Mouse (Mus musculus) heart, adult 2 months (tissue): ENCODE measurements around the gene B9d2. TPM values are rescaled to one million over a fixed set of nuclear protein-coding genes. Genes with fewer than 3 reads are reported as not detected.

Source experiments
- DNase-seq, 2 experiments: peaks; one replicate each; pipeline ENCODE4 v3.0.0; 2021
- H3K27ac ChIP-seq: fragments of 200-600 bp; 2 replicates; pipeline ENCODE4 v1.8.1; 2022
- H3K27me3 ChIP-seq: fragments of 200-500 bp; 2 replicates; pipeline ENCODE4 v1.6.1; 2012; ENCODE audit warnings: mild to moderate bottlenecking, low read length, inconsistent platforms, mixed read lengths; ENCODE audit not compliant: control insufficient read depth, insufficient read depth
- H3K36me3 ChIP-seq: fragments of 200-500 bp; 2 replicates; pipeline ENCODE4 v1.6.1; 2012; ENCODE audit warnings: low read length, inconsistent platforms; ENCODE audit not compliant: control insufficient read depth, insufficient read depth
- H3K4me1 ChIP-seq: fragments of 200-500 bp; 2 replicates; pipeline ENCODE4 v1.6.1; 2011; ENCODE audit warnings: low read length; ENCODE audit not compliant: control insufficient read depth, insufficient read depth
- H3K4me3 ChIP-seq: fragments of 200-600 bp; 2 replicates; pipeline ENCODE4 v1.8.1; 2022
- H3K79me2 ChIP-seq: fragments of 200-500 bp; replicated peaks from 2 replicates; pipeline ENCODE4 v1.6.1; 2012; ENCODE audit warnings: mild to moderate bottlenecking, inconsistent platforms, low read length, moderate library complexity, mixed read lengths; ENCODE audit not compliant: control insufficient read depth, insufficient read depth
- H3K9ac ChIP-seq: fragments of 200-500 bp; 2 replicates; pipeline ENCODE4 v1.6.1; 2012; ENCODE audit warnings: low read depth, mild to moderate bottlenecking, control low read depth, inconsistent platforms, low read length, mixed read lengths
- CTCF ChIP-seq: fragments of 200-600 bp; IDR thresholded peaks from 2 replicates; pipeline ENCODE4 v1.8.1; 2022; ENCODE audit warnings: antibody characterized with exemption, mild to moderate bottlenecking, moderate library complexity
- EP300 ChIP-seq: fragments of 200-500 bp; IDR thresholded peaks from 2 replicates; pipeline ENCODE4 v1.6.1; 2011; ENCODE audit warnings: low read depth, low read length, control low read depth; ENCODE audit not compliant: insufficient read depth
- POLR2A ChIP-seq: fragments of 200-500 bp; IDR thresholded peaks from 2 replicates; pipeline ENCODE4 v1.6.1; 2011; ENCODE audit warnings: mild to moderate bottlenecking, low read depth, low read length, control low read depth; ENCODE audit not compliant: insufficient read depth
- WGBS: fragments of 180-500 bp; shearing (Covaris S2); methylation state at CpG from one replicate; pipeline ENCODE4 v1.1.7; 2018; 5-methylcytosine and 5-hydroxymethylcytosine counted together
- intact Hi-C: fragments of 180-260 bp; cut with DNase I; formaldehyde crosslinking; loops from one replicate; pipeline ENCODE4 v1.15.1; 2025
- long read RNA-seq: library from polyadenylated mRNA; stranded (forward); transcript quantifications from one replicate; pipeline ENCODE4 v2.0.0, GENCODE M21; 2021
- polyA plus RNA-seq: library from polyadenylated mRNA; depleted of rRNA; stranded (reverse); fragments of >200 nt; gene quantifications from 2 replicates; pipeline ENCODE4 v1.2.3, GENCODE M21; 2012; rRNA removed
- total RNA-seq, 2 experiments: library from RNA; stranded (reverse); gene quantifications; 2 replicates each; pipeline ENCODE4 v1.2.3; 2021

Gene B9d2
- 10 to 100 TPM in 1 of 2 experiments, 1 to 10 TPM in 1; 7.9 to 10.2 TPM for total RNA-seq
- polyA plus RNA-seq: 31.5 and 32.2 TPM in 2 replicates
- long read RNA-seq, transcript B9d2-203 (4 exons, 995 nt): major isoform, 8 of 8 reads
- long read RNA-seq, partial matches to known transcripts: 0 of 8 reads
- long read RNA-seq, other reads (novel, unspliced or antisense): 0 of 8 reads

- no peaks in the 10 kb centered on the region for H3K79me2 ChIP-seq
- no peaks in the 10 kb centered on the region for H3K27me3 ChIP-seq
- WGBS: under 1% methylated on average over 46 of the region's 46 CpGs
- intact Hi-C loops: no loop called here
- peaks cover 2% of the 10 kb centered on the region; the same call in 1 of the 2 replicates for H3K4me1 ChIP-seq
- peak within 1 kb of the TSS; percentile 84 for H3K9ac ChIP-seq
- TF ChIP-seq CTCF: no peak
- peak; percentile 71 for TF ChIP-seq POLR2A
- TF ChIP-seq EP300: 0 out of 2 replicates have a peak, but pooled peaks have one; percentile 49
- peak within 1 kb of the TSS; percentile 88 for H3K4me3 ChIP-seq
- no peaks in the 10 kb centered on the region for H3K36me3 ChIP-seq
- DNase-seq: peak; percentile 97
- peak within 1 kb of the TSS; percentile 96 for H3K27ac ChIP-seq
Observed at GRCm38 (mm10) chr7:25680514-25681258, at the start of gene B9d2. Gene B9d2, plus strand, starts transcription at chr7:25680780.

GRCm38 (mm10) chr7:25632679-25633078 lies 47.9 kb upstream of the B9d2 start:
- H3K27me3 ChIP-seq: no peaks in the 10 kb centered on the region
- TF ChIP-seq CTCF (no peak), POLR2A (no peak), EP300 (no peak)
- H3K36me3 ChIP-seq: no peaks in the 10 kb centered on the region
- no peak overlapping the region for H3K9ac ChIP-seq
- H3K4me1 ChIP-seq: no peaks in the 10 kb centered on the region; the same call in 1 of the 2 replicates
- H3K27ac ChIP-seq: no peak overlapping the region
- WGBS: 80% methylated on average over 5 of the region's 5 CpGs
- intact Hi-C loops: no loop called here
- no peaks in the 10 kb centered on the region for H3K79me2 ChIP-seq
- no peak overlapping the region for H3K4me3 ChIP-seq
- no peak for DNase-seq

GRCm38 (mm10) chr7:25636373-25636772 lies 44.2 kb upstream of the B9d2 start:
- Histone ChIP-seq H3K4me3 (no peak overlapping the region), H3K9ac (no peak overlapping the region), H3K4me1 (no peaks in the 10 kb centered on the region), H3K79me2 (no peaks in the 10 kb centered on the region), H3K27ac (no peak overlapping the region), H3K27me3 (no peaks in the 10 kb centered on the region), H3K36me3 (no peaks in the 10 kb centered on the region)
- TF ChIP-seq POLR2A: no peak
- no peak for TF ChIP-seq CTCF
- TF ChIP-seq EP300: no peak
- intact Hi-C loops: no loop called here
- WGBS: 49% methylated on average over 3 of the region's 3 CpGs
- DNase-seq: peak in 1 of 2 experiments; percentile 60

GRCm38 (mm10) chr7:25637099-25637498 lies 43.5 kb upstream of the B9d2 start:
- TF ChIP-seq POLR2A: no peak
- TF ChIP-seq CTCF: no peak
- TF ChIP-seq EP300: no peak
- H3K27me3 ChIP-seq: no peaks in the 10 kb centered on the region
- H3K4me3 ChIP-seq: no peak overlapping the region
- no peaks in the 10 kb centered on the region for H3K36me3 ChIP-seq
- intact Hi-C loops: no loop called here
- no peak overlapping the region for H3K9ac ChIP-seq
- WGBS: 79% methylated on average over 5 of the region's 5 CpGs
- no peak overlapping the region for H3K27ac ChIP-seq
- H3K79me2 ChIP-seq: no peaks in the 10 kb centered on the region
- DNase-seq: no peak
- no peaks in the 10 kb centered on the region for H3K4me1 ChIP-seq

GRCm38 (mm10) chr7:25639754-25640153 lies 40.8 kb upstream of the B9d2 start:
- H3K79me2 ChIP-seq: no peaks in the 10 kb centered on the region
- no peak overlapping the region for H3K4me3 ChIP-seq
- H3K9ac ChIP-seq: no peak overlapping the region
- no peak overlapping the region for H3K27ac ChIP-seq
- H3K36me3 ChIP-seq: no peaks in the 10 kb centered on the region
- no peaks in the 10 kb centered on the region for H3K4me1 ChIP-seq
- no peak for TF ChIP-seq CTCF
- TF ChIP-seq POLR2A: no peak
- no peak for TF ChIP-seq EP300
- no peak for DNase-seq
- intact Hi-C loops: no loop called here
- H3K27me3 ChIP-seq: no peaks in the 10 kb centered on the region
- WGBS: 95% methylated on average over 4 of the region's 4 CpGs

- H3K27me3 ChIP-seq: no peaks in the 10 kb centered on the region
- no peak overlapping the region for H3K4me3 ChIP-seq
- no peak overlapping the region for H3K9ac ChIP-seq
- no peaks in the 10 kb centered on the region for H3K36me3 ChIP-seq
- intact Hi-C loops: no loop called here
- H3K4me1 ChIP-seq: no peaks in the 10 kb centered on the region; the same call in 1 of the 2 replicates
- H3K79me2 ChIP-seq: 0 out of 2 replicates have a peak, but pooled peaks cover 2% of the 10 kb centered on the region
- WGBS: 41% methylated on average over 10 of the region's 10 CpGs
- H3K27ac ChIP-seq: no peak overlapping the region
- no peak for TF ChIP-seq POLR2A
- no peak for TF ChIP-seq EP300
- no peak for TF ChIP-seq CTCF
- DNase-seq: peak in 1 of 2 experiments; percentile 26
Observed at GRCm38 (mm10) chr7:25644136-25644535, 36.4 kb upstream of the B9d2 start.
